Mouse (Mus musculus) fibroblast of lung, adult 2 months (primary cell): Measurements from ENCODE around the gene Rnf31.

Source experiments
- DNase-seq: peaks from one replicate; pipeline ENCODE4 v3.0.0-alpha.2; 2011; ENCODE audit warnings: low read depth

The Rnf31 gene

DNA sequence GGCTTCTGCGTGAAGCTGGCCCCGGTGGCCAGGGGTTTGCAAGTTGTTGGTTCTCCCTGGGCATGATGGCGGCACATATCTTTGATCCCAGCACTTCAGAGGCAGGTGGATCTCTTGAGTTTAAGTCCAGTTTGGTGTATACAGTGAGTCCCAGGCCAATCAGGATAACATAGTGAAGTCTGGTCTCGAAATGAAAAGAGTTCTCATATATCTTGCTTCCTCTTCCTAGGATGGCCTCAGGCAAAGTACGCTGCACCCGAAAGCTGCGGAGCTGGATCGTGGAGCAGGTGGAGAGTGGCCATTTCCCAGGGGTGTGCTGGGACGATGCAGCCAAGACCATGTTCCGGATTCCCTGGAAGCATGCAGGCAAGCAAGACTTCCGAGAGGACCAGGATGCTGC is 13.3 kb downstream of the Rnf31 start:
- no peak for DNase-seq

DNA sequence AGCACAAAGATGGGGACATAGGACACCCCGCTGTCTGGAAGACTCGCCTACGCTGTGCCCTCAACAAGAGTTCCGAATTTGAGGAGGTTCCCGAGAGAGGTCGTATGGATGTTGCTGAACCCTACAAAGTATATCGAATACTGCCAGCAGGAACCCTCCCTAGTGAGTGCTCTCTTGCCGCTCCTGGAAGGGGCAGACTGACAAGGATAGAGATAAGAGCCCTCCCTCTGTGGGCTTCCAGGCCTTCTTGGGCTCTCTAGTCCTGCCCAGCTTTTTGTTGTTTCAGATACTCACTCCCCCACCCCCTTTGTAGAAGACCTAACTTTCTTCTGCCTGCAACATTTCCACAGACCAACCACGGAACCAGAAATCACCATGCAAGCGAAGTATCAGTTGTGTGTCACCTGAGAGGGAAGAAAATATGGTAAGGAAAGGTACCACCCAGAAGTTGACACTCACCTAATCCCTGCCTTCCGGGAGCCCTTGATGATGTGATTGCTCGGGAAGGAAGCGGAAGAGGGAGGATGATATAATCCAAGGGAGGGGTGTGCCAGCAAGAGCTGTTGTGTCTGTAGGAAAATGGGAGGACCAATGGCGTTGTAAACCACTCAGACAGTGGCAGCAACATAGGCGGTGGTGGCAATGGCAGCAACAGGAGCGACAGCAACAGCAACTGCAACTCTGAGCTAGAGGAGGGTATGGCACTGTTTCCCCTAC is 14.4 kb downstream of the Rnf31 start:
- DNase-seq: no peak

DNA sequence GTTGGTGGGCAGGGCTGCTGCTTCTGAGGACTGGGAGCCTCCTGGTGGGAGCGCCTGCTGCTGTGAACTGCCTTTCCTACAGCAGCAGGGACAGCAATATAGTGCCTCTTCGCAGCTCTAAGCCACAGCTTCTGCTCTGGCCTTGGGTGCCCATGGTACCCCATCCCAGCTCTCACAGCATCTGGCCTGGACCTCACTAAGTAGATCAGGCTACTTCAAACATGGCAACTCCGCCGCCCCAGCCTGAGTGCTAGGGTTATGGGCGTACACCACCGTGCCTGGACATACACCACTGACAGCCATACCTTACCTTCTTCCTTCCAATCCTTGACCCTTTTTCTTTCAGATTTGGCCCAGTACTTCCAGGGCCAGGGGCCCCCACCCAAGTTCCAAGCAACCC is 16.8 kb downstream of the Rnf31 start:
- no peak for DNase-seq

DNA sequence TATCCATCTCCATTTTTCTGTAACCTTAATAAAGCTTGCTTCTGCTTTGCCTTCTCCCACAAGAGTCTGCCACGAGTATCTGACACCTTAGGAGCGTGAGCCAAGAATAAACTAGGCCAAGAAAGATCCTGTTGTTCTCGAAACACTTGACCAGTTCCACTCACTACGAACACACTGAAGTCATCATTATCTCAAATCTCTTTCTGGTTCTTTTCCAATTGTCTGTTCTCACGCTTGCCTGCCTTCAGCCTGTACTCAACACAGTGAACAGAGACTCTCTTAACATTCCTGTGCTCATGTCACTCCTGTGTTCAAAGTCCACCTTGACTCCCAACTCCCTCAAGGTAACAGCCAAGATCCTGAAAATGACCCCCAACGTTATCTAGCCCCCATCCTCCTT is 21.8 kb downstream of the Rnf31 start:
- DNase-seq: no peak

DNA sequence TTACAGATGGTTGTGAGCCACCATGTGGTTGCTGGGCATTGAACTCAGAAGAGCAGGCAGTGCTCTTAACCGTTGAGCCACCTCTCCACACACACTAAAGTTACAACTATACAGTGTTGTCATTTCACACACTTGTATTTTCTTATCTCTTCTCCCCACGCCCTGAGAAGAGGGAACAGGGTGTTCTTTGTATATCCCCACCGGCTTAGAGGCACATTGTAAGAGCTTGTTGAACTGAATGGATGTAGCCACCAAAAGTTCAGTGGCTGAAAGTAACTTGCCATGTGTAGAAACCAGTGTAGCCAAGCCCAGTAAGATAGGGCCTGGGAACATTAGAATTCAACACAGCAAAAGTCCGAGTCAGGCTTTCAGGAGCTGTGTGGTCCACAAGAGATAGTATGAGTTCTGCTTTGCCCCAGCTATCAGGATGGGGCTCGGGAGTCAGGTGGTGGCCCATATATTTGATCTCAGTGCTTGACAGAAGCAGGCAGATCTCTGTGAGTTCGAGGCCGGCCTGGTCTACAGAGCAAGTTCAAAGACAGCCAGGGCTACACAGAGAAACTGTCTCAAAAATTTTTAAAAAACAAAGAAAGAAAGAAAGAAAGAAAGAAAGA is 23.2 kb downstream of the Rnf31 start:
- no peak for DNase-seq

DNA sequence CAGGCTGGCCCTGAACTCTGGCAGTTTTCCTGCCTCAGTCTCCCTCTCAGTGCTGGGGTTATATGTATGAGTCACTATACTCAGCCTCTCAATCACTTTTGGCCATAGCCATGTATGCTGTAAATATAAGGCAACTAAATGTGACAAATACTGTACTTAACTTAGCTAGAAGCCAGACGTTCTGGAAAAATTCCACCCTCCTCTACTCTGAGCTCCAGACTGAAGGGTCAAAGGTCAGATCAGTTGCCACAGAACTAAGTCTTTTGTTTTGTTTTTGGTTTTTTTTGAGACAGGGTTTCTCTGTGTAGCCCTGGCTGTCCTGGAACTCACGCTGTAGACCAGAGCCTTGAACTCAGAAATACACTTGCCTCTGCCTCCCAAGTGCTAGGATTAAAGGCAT is 24.4 kb downstream of the Rnf31 start:
- DNase-seq: no peak

DNA sequence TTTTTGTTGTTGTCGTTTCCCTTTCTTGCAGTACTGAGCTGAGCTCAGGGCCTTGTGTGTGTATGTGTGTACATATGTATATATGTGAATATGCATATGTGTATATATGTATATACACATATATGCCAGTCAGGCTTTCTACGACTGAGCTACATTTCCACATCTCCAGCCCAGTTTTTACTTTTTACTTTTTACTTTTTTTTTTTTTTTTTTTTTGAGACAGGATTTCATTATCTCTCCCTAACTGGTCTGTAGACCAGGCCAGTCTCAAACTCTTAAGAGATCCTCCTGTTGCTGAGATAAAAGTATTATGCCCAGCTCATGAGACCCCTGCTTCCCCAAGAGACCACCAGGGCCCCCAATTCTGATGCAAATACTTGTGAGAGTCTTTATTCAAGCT is 25.3 kb downstream of the Rnf31 start:
- DNase-seq: no peak

DNA sequence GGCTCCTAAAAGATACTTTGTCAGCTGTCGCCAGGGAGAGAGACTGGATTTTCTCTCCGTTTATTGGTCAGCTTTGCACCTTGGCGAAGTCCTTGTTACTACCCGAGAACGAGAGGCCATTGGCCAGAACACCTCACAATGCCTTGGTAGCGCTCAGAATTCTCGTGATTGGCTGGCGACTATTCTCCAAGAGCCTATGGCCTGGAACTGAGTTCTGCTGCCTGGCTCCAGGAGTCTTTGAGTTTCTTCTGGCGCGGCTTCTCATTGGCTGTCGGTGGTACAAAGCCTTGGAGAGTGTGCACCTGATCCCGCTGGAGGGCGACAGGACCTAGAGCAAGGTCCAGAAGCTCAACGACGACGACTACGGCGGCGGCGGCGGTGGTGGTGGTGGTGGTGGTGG is 26.3 kb downstream of the Rnf31 start, which contains the start of gene Rec8:
Gene Rec8 (plus strand): TSS at position 216 of the 400 bp plus-strand sequence.
- DNase-seq: no peak

DNA sequence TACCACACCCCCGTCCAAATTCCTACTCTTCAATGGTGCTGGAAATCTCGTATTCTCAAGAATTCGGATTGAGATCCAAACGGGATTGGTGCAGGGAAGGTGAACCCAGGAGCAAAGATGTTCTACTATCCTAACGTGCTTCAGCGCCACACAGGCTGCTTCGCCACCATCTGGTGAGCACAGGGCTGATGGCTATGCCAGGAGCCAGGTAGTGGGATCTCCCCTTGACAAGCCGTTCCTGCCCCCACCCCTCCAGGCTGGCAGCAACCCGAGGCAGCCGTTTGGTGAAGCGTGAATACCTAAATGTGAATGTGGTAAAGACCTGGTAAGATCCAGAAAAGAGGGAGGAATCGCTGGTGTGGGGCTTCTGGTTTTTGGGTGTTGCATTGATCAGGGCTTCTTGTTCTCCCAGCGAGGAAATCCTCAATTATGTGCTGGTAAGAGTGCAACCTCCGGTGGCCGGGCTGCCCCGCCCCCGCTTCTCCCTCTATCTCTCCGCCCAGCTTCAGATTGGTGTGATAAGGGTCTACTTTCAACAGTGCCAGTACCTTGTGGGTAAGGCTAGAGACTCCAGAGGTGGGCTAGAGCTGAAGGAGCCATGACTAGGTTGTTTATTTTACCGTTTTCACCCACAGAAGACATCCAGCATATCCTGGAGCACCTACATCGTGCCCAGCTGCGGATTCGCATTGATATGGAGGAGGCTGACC is 27.1 kb downstream of the Rnf31 start:
- DNase-seq: no peak

DNA sequence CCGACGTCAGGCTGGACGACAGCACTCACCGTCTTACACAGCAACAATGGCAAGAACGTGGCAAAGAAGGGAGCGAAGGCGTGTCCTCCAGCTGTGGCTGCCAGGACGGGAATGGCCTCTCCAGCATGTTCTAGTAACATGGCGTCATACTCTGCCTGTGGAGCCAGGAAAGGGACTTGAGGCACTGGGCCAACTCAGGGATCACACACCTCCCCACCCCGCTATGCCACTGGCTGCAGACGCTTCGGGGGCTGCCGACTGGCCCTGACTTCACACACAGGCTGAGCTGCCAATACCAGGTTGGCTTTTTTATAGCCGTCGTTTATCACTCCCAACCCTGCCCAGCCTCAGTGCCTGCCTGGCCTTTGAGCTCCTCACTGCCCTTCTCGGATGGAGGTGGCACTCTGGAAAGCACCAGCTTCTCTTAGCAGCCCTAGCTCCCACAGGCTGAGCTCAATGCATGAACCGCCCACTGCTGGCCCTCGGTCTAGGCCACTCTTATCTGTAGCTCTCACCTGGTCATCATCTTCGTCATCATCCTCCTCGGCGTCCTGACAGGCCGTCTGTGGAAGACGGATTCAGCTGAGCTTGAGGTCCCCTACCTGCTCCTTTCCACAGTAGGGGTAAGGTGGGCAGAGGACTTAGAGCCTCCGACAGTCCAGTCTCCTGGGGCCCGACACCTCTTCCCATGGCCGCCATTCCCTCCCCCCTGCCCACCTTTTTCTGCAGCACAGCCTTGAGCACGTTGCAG is 36.7 kb downstream of the Rnf31 start:
- DNase-seq: no peak

DNA sequence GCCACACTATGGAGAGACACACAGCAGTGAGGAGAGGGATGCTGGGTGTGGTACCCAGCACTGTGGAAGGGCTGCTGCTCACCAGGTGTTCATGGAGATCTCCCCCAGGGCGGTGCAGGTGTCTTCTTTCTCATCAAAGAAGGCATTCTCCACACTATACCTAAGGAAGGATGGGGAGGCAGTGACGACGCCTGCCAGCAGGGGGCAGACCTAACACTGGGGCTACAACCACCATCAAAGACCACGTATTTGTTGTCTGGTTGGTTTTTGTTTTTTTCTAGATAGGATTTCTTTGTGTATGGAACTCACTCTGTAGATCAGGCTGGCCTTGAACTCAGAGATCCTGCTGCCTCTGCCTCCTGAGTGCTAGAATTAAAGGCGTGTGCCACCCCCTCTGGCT is 37.8 kb downstream of the Rnf31 start:
- DNase-seq: no peak

DNA sequence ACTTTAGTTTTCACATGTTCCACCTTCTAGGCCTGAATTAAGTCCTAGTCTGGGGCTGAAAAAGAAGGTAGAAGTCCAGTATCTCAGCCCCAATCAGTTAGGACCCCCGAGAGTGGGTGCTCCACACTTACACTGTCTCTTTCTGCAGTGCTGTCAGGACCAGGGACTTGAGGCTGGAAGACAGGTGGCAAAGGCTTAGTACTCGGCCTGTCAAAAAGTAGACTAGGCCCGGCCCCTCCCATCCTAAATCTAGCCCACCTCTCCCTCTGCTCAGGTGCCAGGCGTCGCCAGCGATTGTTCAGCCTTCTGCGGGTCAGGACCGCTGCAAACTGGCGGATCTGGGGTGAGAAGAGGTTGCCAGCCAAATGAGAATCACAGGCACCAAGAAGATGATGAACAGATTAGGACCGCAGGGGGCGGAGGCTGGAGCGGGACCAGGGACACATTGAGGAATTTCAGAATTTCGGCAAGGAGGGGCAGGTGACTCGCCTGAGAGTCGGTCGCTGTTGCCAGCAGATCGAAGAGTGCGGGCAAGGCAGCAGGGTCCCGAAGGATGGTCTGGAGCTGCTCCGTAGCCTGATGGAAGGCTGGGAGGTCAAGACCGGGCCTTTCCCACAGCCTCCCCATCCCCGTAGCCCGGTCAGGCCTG is 43.5 kb downstream of the Rnf31 start:
- no peak for DNase-seq

DNA sequence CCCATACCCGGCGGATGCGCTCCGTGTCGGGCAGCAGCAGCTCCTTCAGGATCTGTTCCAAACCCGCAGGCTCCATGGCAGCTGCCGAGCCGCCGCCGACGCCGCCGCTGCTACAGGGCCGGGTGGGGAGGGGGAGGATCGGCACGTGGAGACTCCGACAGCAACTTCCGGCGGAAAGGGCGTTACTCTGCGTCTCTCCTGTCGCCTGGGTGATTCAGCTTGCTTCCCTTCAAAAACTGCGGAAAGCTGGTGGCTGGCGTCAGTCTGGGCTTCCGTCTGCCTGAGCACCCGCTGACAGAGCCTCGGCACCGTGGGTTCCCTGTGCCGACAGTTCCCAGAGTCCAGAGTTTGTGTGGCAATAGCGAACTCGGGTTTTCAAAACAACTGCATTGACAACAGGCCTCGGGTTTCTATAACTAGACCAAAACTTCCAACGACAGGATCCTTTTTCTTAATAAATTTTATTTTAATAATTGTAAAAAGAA is 44.1 kb downstream of the Rnf31 start, which contains the start of gene Ipo4:
Gene Ipo4 (minus strand): TSS at position 435 of the 485 bp plus-strand sequence.
- DNase-seq: peak; percentile 87

DNA sequence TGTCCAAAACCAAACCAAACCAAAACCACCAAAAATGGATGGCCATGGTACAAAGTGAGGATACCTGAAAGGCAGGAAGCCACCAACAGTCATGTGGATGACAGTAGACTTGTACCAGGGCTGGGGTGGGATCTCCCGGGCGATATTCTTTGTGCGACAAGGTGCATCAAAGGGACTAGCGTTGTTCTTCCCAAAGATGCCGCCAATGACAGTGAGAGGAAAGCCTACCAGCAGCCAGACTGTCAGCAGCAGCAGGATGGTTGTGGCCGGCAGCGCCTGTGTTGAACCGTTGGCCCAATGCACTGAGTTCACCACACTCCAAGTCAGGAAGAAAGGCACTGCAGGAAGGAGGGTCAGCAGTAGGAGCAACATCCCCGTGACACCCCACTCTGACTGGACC is 46.3 kb downstream of the Rnf31 start, which contains the start of gene Gm49378:
Gene Gm49378 (minus strand): TSS at position 101 of the 400 bp plus-strand sequence.
- DNase-seq: no peak

DNA sequence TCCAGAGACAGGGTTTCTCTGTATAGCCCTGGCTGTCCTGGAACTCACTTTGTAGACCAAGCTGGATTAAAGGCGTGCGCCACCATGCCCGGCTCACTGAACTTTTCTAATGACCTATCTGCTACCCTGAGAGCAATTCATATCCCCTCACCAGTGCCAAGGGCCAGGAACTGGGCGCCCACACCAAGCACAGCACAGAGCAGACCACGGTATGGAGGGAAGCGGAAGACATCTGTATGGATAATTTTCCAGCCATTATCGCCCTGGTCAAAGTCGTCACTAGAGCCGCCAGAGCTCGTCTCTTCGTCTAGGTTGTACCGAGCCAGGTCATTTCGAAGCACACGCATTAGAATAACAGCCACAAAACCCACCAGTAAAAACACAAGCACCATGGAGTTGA is 49.3 kb downstream of the Rnf31 start:
- DNase-seq: no peak

DNA sequence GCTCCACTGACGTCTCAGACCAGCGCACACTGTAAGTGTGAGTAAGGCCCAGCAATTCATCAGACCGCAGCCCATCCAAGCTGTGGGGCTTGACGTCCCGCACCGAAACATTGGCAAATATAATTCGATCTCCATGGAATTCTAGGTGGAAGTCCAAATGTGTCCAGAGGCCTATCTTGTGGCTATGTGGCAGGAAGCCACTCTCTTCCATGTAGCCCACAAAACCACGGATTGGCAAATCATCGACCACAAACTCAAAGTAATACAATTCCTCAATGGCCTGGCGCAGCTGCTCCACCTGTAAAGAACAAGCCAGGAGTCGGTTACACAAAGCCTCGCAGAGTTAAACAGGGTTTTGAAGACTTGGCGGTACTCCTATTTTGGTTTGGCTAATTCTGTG is 49.8 kb downstream of the Rnf31 start:
- no peak for DNase-seq

DNA sequence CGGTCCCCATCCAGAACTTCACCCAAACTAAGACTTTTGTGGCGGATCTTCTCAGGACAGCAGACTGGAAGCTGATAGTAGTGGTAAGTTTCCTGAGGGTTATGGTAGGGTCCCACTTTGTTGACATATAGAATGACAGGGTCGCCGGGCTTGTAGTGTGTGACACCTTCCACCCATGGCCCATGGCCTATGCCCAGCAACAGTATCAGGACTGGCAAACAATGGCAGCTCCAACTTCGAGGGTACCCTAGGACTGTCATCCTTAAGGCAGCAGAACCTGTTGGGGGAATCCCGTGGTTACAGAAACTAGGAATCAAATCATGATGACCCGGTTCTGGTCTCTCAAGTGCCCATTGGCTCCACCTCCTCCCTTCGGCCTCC is 51.2 kb downstream of the Rnf31 start:
- DNase-seq: no peak

DNA sequence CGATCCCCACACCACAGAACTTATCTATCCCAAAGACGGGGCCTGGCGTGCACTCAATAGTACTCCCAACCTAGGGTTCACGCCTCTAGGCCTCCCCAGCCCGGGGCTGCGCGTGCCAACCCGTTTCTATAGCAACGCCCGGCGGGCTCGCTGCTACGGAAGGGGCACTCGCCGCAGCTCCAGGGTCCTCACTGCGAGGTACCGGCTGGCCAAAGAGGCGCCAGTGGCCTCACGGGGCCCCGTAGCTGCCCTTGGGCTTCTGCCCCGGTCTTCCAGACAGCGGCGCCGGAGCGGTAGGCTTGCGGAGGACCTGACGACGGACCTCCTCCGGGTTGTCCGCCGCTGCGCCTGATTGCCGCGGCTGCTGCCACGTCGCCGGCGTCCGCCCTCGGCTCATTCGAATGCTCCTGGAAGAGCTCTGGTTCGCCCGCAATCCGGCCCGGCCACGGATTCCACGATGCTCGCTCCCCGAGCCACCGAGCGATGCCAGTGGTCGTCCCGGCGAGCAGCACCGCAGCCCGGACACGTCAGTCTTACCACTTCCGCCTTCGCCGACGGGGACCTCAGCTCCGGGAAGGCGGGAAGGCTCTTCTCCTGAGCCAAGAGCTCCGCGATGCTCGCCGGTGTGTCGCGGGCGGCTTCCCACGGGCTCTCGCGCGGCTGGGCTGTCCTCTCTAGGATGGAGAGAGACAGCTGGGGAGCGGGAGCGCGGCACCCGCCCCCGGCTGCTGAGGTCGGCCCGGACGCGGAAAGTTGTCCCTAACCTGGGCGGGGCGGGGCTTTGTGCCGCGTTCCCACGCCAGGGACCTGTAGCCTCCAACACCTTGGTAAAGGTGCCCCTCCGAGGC is 51.8 kb downstream of the Rnf31 start, which contains the start of gene Tm9sf1:
Gene Tm9sf1 (minus strand): TSS at position 747 of the 848 bp plus-strand sequence.
- peak; percentile 63 for DNase-seq

DNA sequence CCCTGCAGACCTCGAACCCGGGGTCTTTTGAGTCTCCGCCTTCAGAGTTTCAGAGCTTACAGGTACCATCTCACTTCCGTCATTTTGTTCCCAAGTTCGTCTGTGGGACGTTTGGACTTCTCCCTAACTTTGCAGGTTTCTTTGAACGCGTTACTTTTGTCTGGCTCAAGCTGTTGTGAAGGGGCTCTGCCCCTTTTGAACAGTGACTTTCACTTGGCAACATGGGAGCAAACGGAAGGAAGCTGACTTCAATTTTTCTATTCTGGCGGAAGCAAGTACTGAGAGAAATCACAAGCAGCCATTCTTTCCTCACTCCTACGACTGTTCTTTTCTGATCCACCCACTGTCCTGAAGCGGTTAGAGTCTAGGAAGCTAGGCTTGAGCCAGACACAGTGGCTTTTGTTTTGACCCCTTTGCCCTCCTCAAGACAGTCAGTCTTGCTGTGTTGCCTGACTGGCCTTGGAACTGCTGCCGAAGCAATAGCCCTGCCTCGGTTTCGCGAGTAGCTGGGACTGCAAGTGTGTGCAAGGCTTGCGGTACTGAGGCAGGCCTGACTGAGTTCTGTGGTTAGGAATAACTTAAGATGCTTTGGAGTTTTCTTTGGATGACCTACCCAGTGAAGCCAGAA is 52.9 kb downstream of the Rnf31 start:
- peak; percentile 29 for DNase-seq

DNA sequence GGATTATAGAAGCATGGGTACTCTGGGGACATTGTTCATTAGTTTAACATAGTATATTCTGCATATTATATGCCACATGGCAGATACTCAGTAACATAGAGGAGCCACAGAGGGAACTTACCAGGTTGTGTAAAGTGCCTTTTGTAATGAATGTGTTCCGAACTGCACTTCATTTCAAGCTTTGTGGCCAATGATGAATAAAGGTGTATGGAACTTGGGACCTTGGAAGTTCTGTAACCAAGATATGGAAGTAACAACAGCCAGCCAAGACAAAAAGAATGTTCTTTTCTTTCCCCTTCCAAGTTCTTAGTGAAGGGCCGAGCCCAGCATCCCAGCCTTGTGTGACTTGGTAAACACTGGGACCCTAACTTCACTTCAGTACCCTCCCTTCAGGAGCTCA is 58.4 kb downstream of the Rnf31 start, which contains the start of gene Tssk4:
Gene Tssk4 (plus strand): TSS at position 301 of the 400 bp plus-strand sequence.
- no peak for DNase-seq
